Comparison of ENCODE assay signal across 12 mouse cellular contexts in genomic region chr12:102275833-102276443, GRCm38 (mm10). TPM values are rescaled to one million over a fixed set of nuclear protein-coding genes. Genes with fewer than 3 reads are reported as not detected.
DNase-seq lines count a peak whose midpoint lies in the region; ATAC-seq lines count a peak whose summit lies in the region.
"Had no signal": no experiment of that assay in that cellular context is flagged by ENCODE, and none has a peak within 500 bp of the region (broad histone marks: within the 10 kb centered on the region; RNA-seq: fewer than 3 reads in every experiment).

No protein-coding gene starts in this region.

- WGBS in neural tube, embryonic 15.5 days = 63% methylated on average over 7 of the region's 7 CpGs

- no peaks in the 10 kb centered on the region for H3K4me1 ChIP-seq in neural tube, embryonic 15.5 days
- H3K4me1 ChIP-seq: embryonic facial prominence, embryonic 12.5 days; hindbrain, embryonic 15.5 days had no signal

- H3K9me3 ChIP-seq in neural tube, embryonic 15.5 days (replicated peaks) = no peaks in the 10 kb centered on the region
- H3K9me3 ChIP-seq: embryonic facial prominence, embryonic 12.5 days; hindbrain, embryonic 15.5 days had no signal

- no peak overlapping the region for H3K9ac ChIP-seq in neural tube, embryonic 15.5 days (replicated peaks)
- H3K9ac ChIP-seq: embryonic facial prominence, embryonic 12.5 days; hindbrain, embryonic 15.5 days had no signal

- no peak overlapping the region for H3K4me3 ChIP-seq in neural tube, embryonic 15.5 days (replicated peaks)
- H3K4me3 ChIP-seq: embryonic facial prominence, embryonic 12.5 days; hindbrain, embryonic 15.5 days had no signal

- ATAC-seq in neural tube, embryonic 15.5 days (ENCODE audit: low FRiP score) = no peak

- no peaks in the 10 kb centered on the region for H3K27me3 ChIP-seq in neural tube, embryonic 15.5 days (replicated peaks)
- H3K27me3 ChIP-seq: embryonic facial prominence, embryonic 12.5 days; hindbrain, embryonic 15.5 days had no signal

- H3K4me2 ChIP-seq in neural tube, embryonic 15.5 days = no peak overlapping the region
- H3K4me2 ChIP-seq: embryonic facial prominence, embryonic 12.5 days; hindbrain, embryonic 15.5 days had no signal

- no peak overlapping the region for H3K27ac ChIP-seq in neural tube, embryonic 15.5 days (replicated peaks)
- H3K27ac ChIP-seq: embryonic facial prominence, embryonic 12.5 days; hindbrain, embryonic 15.5 days had no signal

- DNase-seq in adrenal gland, postnatal 14 days = peak; percentile 65
- DNase-seq in adrenal gland, postnatal 4 days (ENCODE audit: low spot score in 2 of 2) = no peak
- DNase-seq in urinary bladder, postnatal 25 days (ENCODE audit: low spot score) = peak; percentile 22
- no peak for DNase-seq in urinary bladder, postnatal 10 days (ENCODE audit: low spot score)
- peak; percentile 82 to 94 for DNase-seq in kidney, postnatal 36 days
- DNase-seq in c-Kit-positive CD71-positive TER-119-positive erythroid progenitor cells, embryonic 14.5 days (ENCODE audit: low spot score) = no peak
- no peak for DNase-seq in neural tube, embryonic 10.5 days (ENCODE audit: extremely low spot score, low spot score)
- DNase-seq: B cell, adult 2 months; right cerebral cortex, postnatal 25 days had no signal

- H3K36me3 ChIP-seq in neural tube, embryonic 15.5 days = no peaks in the 10 kb centered on the region
- H3K36me3 ChIP-seq: embryonic facial prominence, embryonic 12.5 days; hindbrain, embryonic 15.5 days had no signal

RNA-seq across cellular contexts. Expression of gene Rin3, which starts 6.9 kb away (rescaled TPM):
- 19.3 and 28.1 TPM in 2 replicates for total RNA-seq in adrenal gland, postnatal 14 days (2021)
- 10 to 100 TPM; 16.7 to 19.8 TPM for total RNA-seq in adrenal gland, postnatal 4 days (2021)
- 3.2 and 6.7 TPM in 2 replicates for polyA plus RNA-seq in neural tube, embryonic 15.5 days (2015; fragmentation: Nextera tagmentation; extraction: Ambion mirVana)

Comparison
In these comparisons a context has a peak if more than half of its experiments do, and no peak if none do; other contexts are left out.
1. DNase-seq: peak in adrenal gland, postnatal 14 days (single experiment), urinary bladder, postnatal 25 days (single experiment) and kidney, postnatal 36 days (2 of 2); none in adrenal gland, postnatal 4 days (0 of 2), urinary bladder, postnatal 10 days (single experiment), c-Kit-positive CD71-positive TER-119-positive erythroid progenitor cells, embryonic 14.5 days (single experiment) and neural tube, embryonic 10.5 days (single experiment).